Mouse (Mus musculus) C2C12 (cell line): ENCODE measurements around the gene Traf3ip3.

ENCODE experiments used
- CEBPB ChIP-seq: IDR thresholded peaks from one replicate; pipeline ENCODE4 v1.6.1; 2011; ENCODE audit warnings: low read depth, mild to moderate bottlenecking, control low read depth, moderate library complexity
- CTCF ChIP-seq: IDR thresholded peaks from one replicate; pipeline ENCODE4 v1.5.1; 2011; ENCODE audit not compliant: control insufficient read depth, insufficient read depth, insufficient read length
- FOSL1 ChIP-seq: IDR thresholded peaks from one replicate; pipeline ENCODE4 v1.8.0; 2011; ENCODE audit warnings: mild to moderate bottlenecking, low read length; ENCODE audit not compliant: poor library complexity, insufficient read depth, severe bottlenecking
- MAX ChIP-seq: IDR thresholded peaks from one replicate; pipeline ENCODE4 v1.6.1; 2011; ENCODE audit warnings: mild to moderate bottlenecking, control low read depth
- MYOD1 ChIP-seq: IDR thresholded peaks from one replicate; pipeline ENCODE4 v1.6.1; 2011; ENCODE audit warnings: low read depth; ENCODE audit not compliant: control insufficient read depth, insufficient read length
- MYOG ChIP-seq: IDR thresholded peaks from one replicate; pipeline ENCODE4 v1.6.1; 2011; ENCODE audit not compliant: control insufficient read depth, insufficient read length; ENCODE audit errors: extremely low read depth
- USF1 ChIP-seq: IDR thresholded peaks from one replicate; pipeline ENCODE4 v1.6.1; 2011; ENCODE audit warnings: low read depth, mild to moderate bottlenecking, control low read depth, moderate library complexity

GRCm38 (mm10) chr1:193149231-193149630 is 52.3 kb downstream of the Traf3ip3 start:
- TF ChIP-seq CEBPB, result no peak
- TF ChIP-seq MAX, result no peak
- no peak for TF ChIP-seq CTCF
- no peak for TF ChIP-seq MYOG
- TF ChIP-seq USF1, result no peak
- no peak for TF ChIP-seq FOSL1
- TF ChIP-seq MYOD1, result no peak
